Mouse (Mus musculus): ENCODE measurements around the gene Spn.

The Spn gene

DNA sequence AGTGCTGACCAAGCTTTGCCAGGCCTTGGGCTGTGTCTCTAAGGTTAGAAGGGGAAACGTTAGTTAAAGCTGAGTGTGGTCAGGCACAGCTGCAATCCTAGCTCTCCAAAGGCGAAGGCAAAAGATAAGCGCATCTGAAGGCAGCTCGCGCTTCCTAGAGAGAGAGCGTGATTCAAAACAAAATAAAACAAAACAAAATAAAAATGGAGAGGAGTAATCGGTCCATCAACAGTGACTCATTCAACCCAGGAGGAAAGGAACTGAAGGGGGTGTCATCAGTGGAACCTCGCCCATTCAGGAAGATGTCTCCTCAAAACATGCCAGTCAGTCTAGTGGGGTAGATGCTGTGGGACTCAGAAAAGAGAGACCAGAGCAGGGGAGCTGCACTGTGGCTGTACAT, 55.4 kb downstream of the Spn start:
- DNase-seq (ENCODE audit: extremely low spot score, low read depth, low spot score): no peak
